Mouse (Mus musculus): ENCODE data around the gene Zfp366. TPM values are rescaled to one million over a fixed set of nuclear protein-coding genes. Genes with fewer than 3 reads are reported as not detected.

Gene Zfp366
- polyA plus RNA-seq, 1 experiment: not detected

GRCm38 (mm10) chr13:99299921-99300320, 115.3 kb downstream of the Zfp366 start:
- Histone ChIP-seq H3K9me3 (replicated peaks; ENCODE audit: control insufficient read depth, insufficient read depth, low read length, poor library complexity, severe bottlenecking) (0 out of 2 replicates have a peak, but pooled peaks cover 2% of the 10 kb centered on the region), H3K4me1 (ENCODE audit: control insufficient read depth, insufficient read depth, low read length) (no peaks in the 10 kb centered on the region), H3K27me3 (ENCODE audit: control insufficient read depth, insufficient read depth, low read length, poor library complexity, severe bottlenecking) (no peaks in the 10 kb centered on the region; the same call in 1 of the 2 replicates), H3K9ac (ENCODE audit: low read depth, poor library complexity, severe bottlenecking) (no peak overlapping the region), H3K36me3 (ENCODE audit: control insufficient read depth, insufficient read depth, low read length, poor library complexity, severe bottlenecking) (no peaks in the 10 kb centered on the region), H3K27ac (ENCODE audit: insufficient read depth, low read length) (no peak overlapping the region), H3K4me3 (ENCODE audit: low read depth, low read length) (no peak overlapping the region)
- TF ChIP-seq POLR2A (IDR thresholded peaks at IDR 0.05; ENCODE audit: insufficient read depth, low read length) (no peak), EP300 (IDR thresholded peaks at IDR 0.05; ENCODE audit: insufficient read depth, low read depth, low read length) (no peak), CTCF (IDR thresholded peaks at IDR 0.05; ENCODE audit: low read depth, low read length) (no peak)

Other genes starting within 250 kb of the Zfp366 start
- not detected in 2 replicates for gene 1700024P04Rik, start 200.3 kb upstream of the Zfp366 start, polyA plus RNA-seq (2011; ENCODE audit: insufficient read depth, insufficient read length, low read depth, missing spikeins)
- 39.4 and 40.2 TPM in 2 replicates for gene Ptcd2, start 159.9 kb downstream of the Zfp366 start, polyA plus RNA-seq (2011; ENCODE audit: insufficient read depth, insufficient read length, low read depth, missing spikeins)
- gene Mrps27, start 160.0 kb downstream of the Zfp366 start, polyA plus RNA-seq (2011; ENCODE audit: insufficient read depth, insufficient read length, low read depth, missing spikeins): 61.2 and 63.1 TPM in 2 replicates

Data from ES-Bruce4 (cell line).